Mouse (Mus musculus): ENCODE results near the gene Chsy1. TPM values are rescaled to one million over a fixed set of nuclear protein-coding genes. Genes with fewer than 3 reads are reported as not detected.

The Chsy1 gene
- polyA plus RNA-seq, 1 experiment from 2014 or later: 8.8 TPM

- Histone ChIP-seq H3K9me3 (replicated peaks; ENCODE audit: control insufficient read depth, low read length, poor library complexity, severe bottlenecking) (no peaks in the 10 kb centered on the region), H3K4me1 (ENCODE audit: control insufficient read depth, insufficient read depth, low read length) (peaks cover 41% of the 10 kb centered on the region), H3K36me3 (ENCODE audit: control insufficient read depth, insufficient read depth, low read length) (no peaks in the 10 kb centered on the region), H3K9ac (ENCODE audit: low read depth, low read length) (no peak overlapping the region), H3K27ac (ENCODE audit: low read length) (no peak overlapping the region), H3K4me3 (ENCODE audit: low read depth, low read length) (no peak overlapping the region), H3K27me3 (ENCODE audit: control insufficient read depth, insufficient read depth, low read depth, low read length) (no peaks in the 10 kb centered on the region), H3K4me2 (ENCODE audit: low read length) (no peak overlapping the region)
- WGBS: 85% methylated on average over 8 of the region's 8 CpGs
- no peak for ATAC-seq
Measured at GRCm38 (mm10) chr7:66116906-66117482, 7.7 kb downstream of the Chsy1 start.

- Histone ChIP-seq H3K4me1 (ENCODE audit: control insufficient read depth, insufficient read depth, low read length) (peaks cover 36% of the 10 kb centered on the region), H3K4me2 (ENCODE audit: low read length) (no peak overlapping the region), H3K9ac (ENCODE audit: low read depth, low read length) (no peak overlapping the region), H3K27ac (ENCODE audit: low read length) (no peak overlapping the region), H3K36me3 (ENCODE audit: control insufficient read depth, insufficient read depth, low read length) (no peaks in the 10 kb centered on the region), H3K4me3 (ENCODE audit: low read depth, low read length) (no peak overlapping the region), H3K9me3 (replicated peaks; ENCODE audit: control insufficient read depth, low read length, poor library complexity, severe bottlenecking) (no peaks in the 10 kb centered on the region), H3K27me3 (ENCODE audit: control insufficient read depth, insufficient read depth, low read depth, low read length) (no peaks in the 10 kb centered on the region)
- no peak for ATAC-seq
- WGBS: 88% methylated on average over 3 of the region's 3 CpGs
Measured at GRCm38 (mm10) chr7:66118046-66118445, 8.7 kb downstream of the Chsy1 start.

- H3K4me1 ChIP-seq (ENCODE audit: control insufficient read depth, insufficient read depth, low read length): peaks cover 30% of the 10 kb centered on the region
- ATAC-seq: no peak
- no peak overlapping the region for H3K4me2 ChIP-seq (ENCODE audit: low read length)
- no peaks in the 10 kb centered on the region for H3K27me3 ChIP-seq (ENCODE audit: control insufficient read depth, insufficient read depth, low read depth, low read length)
- no peaks in the 10 kb centered on the region for H3K9me3 ChIP-seq (replicated peaks; ENCODE audit: control insufficient read depth, low read length, poor library complexity, severe bottlenecking)
- no peak overlapping the region for H3K9ac ChIP-seq (ENCODE audit: low read depth, low read length)
- no peaks in the 10 kb centered on the region for H3K36me3 ChIP-seq (ENCODE audit: control insufficient read depth, insufficient read depth, low read length)
- H3K27ac ChIP-seq (ENCODE audit: low read length): no peak overlapping the region
- H3K4me3 ChIP-seq (ENCODE audit: low read depth, low read length): no peak overlapping the region
- WGBS: 78% methylated on average over 7 of the region's 7 CpGs
Measured at GRCm38 (mm10) chr7:66118796-66119195, 9.5 kb downstream of the Chsy1 start.

GRCm38 (mm10) chr7:66120139-66120538 is 10.8 kb downstream of the Chsy1 start:
- ATAC-seq: no peak
- H3K4me2 ChIP-seq (ENCODE audit: low read length): no peak overlapping the region
- no peak overlapping the region for H3K4me3 ChIP-seq (ENCODE audit: low read depth, low read length)
- no peaks in the 10 kb centered on the region for H3K27me3 ChIP-seq (ENCODE audit: control insufficient read depth, insufficient read depth, low read depth, low read length)
- peaks cover under 1% of the 10 kb centered on the region; the same call in 1 of the 2 replicates for H3K36me3 ChIP-seq (ENCODE audit: control insufficient read depth, insufficient read depth, low read length)
- 74% methylated on average over 1 of the region's 1 CpGs for WGBS
- H3K4me1 ChIP-seq (ENCODE audit: control insufficient read depth, insufficient read depth, low read length): peaks cover 33% of the 10 kb centered on the region
- no peak overlapping the region for H3K27ac ChIP-seq (ENCODE audit: low read length)
- no peak overlapping the region for H3K9ac ChIP-seq (ENCODE audit: low read depth, low read length)
- no peaks in the 10 kb centered on the region for H3K9me3 ChIP-seq (replicated peaks; ENCODE audit: control insufficient read depth, low read length, poor library complexity, severe bottlenecking)

- Histone ChIP-seq H3K9ac (ENCODE audit: low read depth, low read length) (no peak overlapping the region), H3K27me3 (ENCODE audit: control insufficient read depth, insufficient read depth, low read depth, low read length) (no peaks in the 10 kb centered on the region), H3K36me3 (ENCODE audit: control insufficient read depth, insufficient read depth, low read length) (peaks cover 5% of the 10 kb centered on the region; the same call in 1 of the 2 replicates), H3K4me1 (ENCODE audit: control insufficient read depth, insufficient read depth, low read length) (peaks cover 31% of the 10 kb centered on the region), H3K9me3 (replicated peaks; ENCODE audit: control insufficient read depth, low read length, poor library complexity, severe bottlenecking) (no peaks in the 10 kb centered on the region), H3K4me3 (ENCODE audit: low read depth, low read length) (no peak overlapping the region), H3K27ac (ENCODE audit: low read length) (no peak overlapping the region), H3K4me2 (ENCODE audit: low read length) (no peak overlapping the region)
- WGBS: 62% methylated on average over 7 of the region's 7 CpGs
- ATAC-seq: no peak
Measured at GRCm38 (mm10) chr7:66120702-66121396, 11.5 kb downstream of the Chsy1 start.

GRCm38 (mm10) chr7:66124551-66124968 is 15.2 kb downstream of the Chsy1 start:
- 81% methylated on average over 11 of the region's 11 CpGs for WGBS
- no peaks in the 10 kb centered on the region for H3K27me3 ChIP-seq (ENCODE audit: control insufficient read depth, insufficient read depth, low read depth, low read length)
- peaks cover 32% of the 10 kb centered on the region for H3K4me1 ChIP-seq (ENCODE audit: control insufficient read depth, insufficient read depth, low read length)

GRCm38 (mm10) chr7:66125368-66125767 is 16.1 kb downstream of the Chsy1 start:
- no peaks in the 10 kb centered on the region for H3K9me3 ChIP-seq (replicated peaks; ENCODE audit: control insufficient read depth, low read length, poor library complexity, severe bottlenecking)
- no peak overlapping the region for H3K4me3 ChIP-seq (ENCODE audit: low read depth, low read length)
- no peak overlapping the region for H3K4me2 ChIP-seq (ENCODE audit: low read length)
- ATAC-seq: no peak
- H3K36me3 ChIP-seq (ENCODE audit: control insufficient read depth, insufficient read depth, low read length): peaks cover 5% of the 10 kb centered on the region
- no peak overlapping the region for H3K9ac ChIP-seq (ENCODE audit: low read depth, low read length)
- peaks cover 27% of the 10 kb centered on the region for H3K4me1 ChIP-seq (ENCODE audit: control insufficient read depth, insufficient read depth, low read length)
- H3K27ac ChIP-seq (ENCODE audit: low read length): no peak overlapping the region
- 94% methylated on average over 14 of the region's 14 CpGs for WGBS
- H3K27me3 ChIP-seq (ENCODE audit: control insufficient read depth, insufficient read depth, low read depth, low read length): no peaks in the 10 kb centered on the region

More at GRCm38 (mm10) chr7:66124551-66124968, 15.2 kb downstream of the Chsy1 start:
- Histone ChIP-seq H3K9me3 (replicated peaks; ENCODE audit: control insufficient read depth, low read length, poor library complexity, severe bottlenecking) (no peaks in the 10 kb centered on the region), H3K4me2 (ENCODE audit: low read length) (no peak overlapping the region), H3K9ac (ENCODE audit: low read depth, low read length) (no peak overlapping the region), H3K27ac (ENCODE audit: low read length) (no peak overlapping the region), H3K36me3 (ENCODE audit: control insufficient read depth, insufficient read depth, low read length) (peaks cover 5% of the 10 kb centered on the region), H3K4me3 (ENCODE audit: low read depth, low read length) (no peak overlapping the region)
- ATAC-seq: no peak

GRCm38 (mm10) chr7:66127951-66128645 is 18.8 kb downstream of the Chsy1 start:
- Histone ChIP-seq H3K9ac (ENCODE audit: low read depth, low read length) (no peak overlapping the region), H3K4me2 (ENCODE audit: low read length) (no peak overlapping the region), H3K36me3 (ENCODE audit: control insufficient read depth, insufficient read depth, low read length) (peaks cover 10% of the 10 kb centered on the region), H3K27me3 (ENCODE audit: control insufficient read depth, insufficient read depth, low read depth, low read length) (no peaks in the 10 kb centered on the region), H3K4me3 (ENCODE audit: low read depth, low read length) (no peak overlapping the region), H3K9me3 (replicated peaks; ENCODE audit: control insufficient read depth, low read length, poor library complexity, severe bottlenecking) (no peaks in the 10 kb centered on the region), H3K4me1 (ENCODE audit: control insufficient read depth, insufficient read depth, low read length) (peaks cover 16% of the 10 kb centered on the region), H3K27ac (ENCODE audit: low read length) (peak overlapping the region; percentile 41; the same call in 1 of the 2 replicates)
- ATAC-seq: peak; percentile 43
- WGBS: 26% methylated on average over 4 of the region's 4 CpGs

- Histone ChIP-seq H3K4me2 (ENCODE audit: low read length) (no peak overlapping the region), H3K27me3 (ENCODE audit: control insufficient read depth, insufficient read depth, low read depth, low read length) (no peaks in the 10 kb centered on the region), H3K4me3 (ENCODE audit: low read depth, low read length) (no peak overlapping the region), H3K9me3 (replicated peaks; ENCODE audit: control insufficient read depth, low read length, poor library complexity, severe bottlenecking) (no peaks in the 10 kb centered on the region), H3K9ac (ENCODE audit: low read depth, low read length) (no peak overlapping the region), H3K27ac (ENCODE audit: low read length) (no peak overlapping the region), H3K4me1 (ENCODE audit: control insufficient read depth, insufficient read depth, low read length) (peaks cover 16% of the 10 kb centered on the region), H3K36me3 (ENCODE audit: control insufficient read depth, insufficient read depth, low read length) (peaks cover 10% of the 10 kb centered on the region)
- 38% methylated on average over 3 of the region's 3 CpGs for WGBS
- ATAC-seq: no peak
Measured at GRCm38 (mm10) chr7:66128857-66129256, 19.5 kb downstream of the Chsy1 start.

Measured in midbrain, embryonic 16.5 days (tissue).